Mouse (Mus musculus) gastrocnemius, postnatal 36 days (tissue): ENCODE results near the gene Il17c. TPM values are rescaled to one million over a fixed set of nuclear protein-coding genes. Genes with fewer than 3 reads are reported as not detected.
A peak's percentile ranks its signal among the peaks of the same experiment; 100 is the strongest.

Experiments used
- DNase-seq, 2 experiments: peaks; one replicate each; pipeline ENCODE4 v3.0.0; 2022
- intact Hi-C: fragments of 180-260 bp; cut with DNase I; formaldehyde crosslinking; loops from one replicate; pipeline ENCODE4 v1.15.1; 2025
- long read RNA-seq, 2 experiments: library from polyadenylated mRNA; stranded (forward); transcript quantifications; one replicate each; pipeline ENCODE4 v2.0.0; 2021
- total RNA-seq, 2 experiments: library from RNA; stranded (reverse); gene quantifications; 2 replicates each; pipeline ENCODE4 v1.2.3; 2021

Gene Il17c
- total RNA-seq, result not detected
- long read RNA-seq, experiment 1, result 0 reads
- long read RNA-seq, experiment 2, result 0 reads

- no peak for DNase-seq
- intact Hi-C loops, result no loop called here
These were observed at the start of gene Il17c for GRCm38 (mm10) chr8:122421376-122422070. Gene Il17c (plus strand): TSS chr8:122422020.

- DNase-seq, result no peak
- intact Hi-C loops, result loop anchor here (2.0 kb wide), 1 partner anchor 97 kb away; no protein-coding TSS in a partner anchor
These were observed 46.5 kb upstream of the Il17c start for GRCm38 (mm10) chr8:122375320-122375719.

GRCm38 (mm10) chr8:122375751-122376364 lies 46.0 kb upstream of the Il17c start:
- DNase-seq, result no peak
- intact Hi-C loops, result loop anchor here (2.0 kb wide), 1 partner anchor 97 kb away; no protein-coding TSS in a partner anchor

GRCm38 (mm10) chr8:122376365-122377231 lies 45.2 kb upstream of the Il17c start, which contains the start of gene Zc3h18:
Gene Zc3h18 (plus strand): TSS chr8:122376609.
- peak; percentile 98 to 99 for DNase-seq
- intact Hi-C loops, result no loop called here

- intact Hi-C loops, result no loop called here
- no peak for DNase-seq
These were observed 38.8 kb upstream of the Il17c start for GRCm38 (mm10) chr8:122383039-122383438.

- no peak for DNase-seq
- intact Hi-C loops, result no loop called here
These were observed 32.5 kb upstream of the Il17c start for GRCm38 (mm10) chr8:122389357-122389756.

- intact Hi-C loops, result loop anchor here (10.0 kb wide), 1 partner anchor 434 kb away; no protein-coding TSS in a partner anchor
- DNase-seq, result no peak
These were observed 31.1 kb upstream of the Il17c start for GRCm38 (mm10) chr8:122390758-122391157.

- intact Hi-C loops, result loop anchor here (10.0 kb wide), 1 partner anchor 431 kb away; no protein-coding TSS in a partner anchor
- no peak for DNase-seq
These were observed 28.1 kb upstream of the Il17c start for GRCm38 (mm10) chr8:122393717-122394116.

- no peak for DNase-seq
- intact Hi-C loops, result loop anchor here (10.0 kb wide), 1 partner anchor 430 kb away; no protein-coding TSS in a partner anchor
These were observed 26.5 kb upstream of the Il17c start for GRCm38 (mm10) chr8:122395291-122395690.

GRCm38 (mm10) chr8:122398186-122398585 lies 23.6 kb upstream of the Il17c start:
- DNase-seq, result no peak
- intact Hi-C loops, result loop anchor here (10.0 kb wide), 1 partner anchor 427 kb away; no protein-coding TSS in a partner anchor

- intact Hi-C loops, result no loop called here
- DNase-seq, result no peak
These were observed 16.5 kb upstream of the Il17c start for GRCm38 (mm10) chr8:122405146-122405805.

GRCm38 (mm10) chr8:122407678-122408077 lies 14.1 kb upstream of the Il17c start:
- DNase-seq, result no peak
- intact Hi-C loops, result no loop called here

- no peak for DNase-seq
These were observed 7.5 kb upstream of the Il17c start for GRCm38 (mm10) chr8:122414311-122414710.

GRCm38 (mm10) chr8:122415554-122415953 lies 6.3 kb upstream of the Il17c start:
- intact Hi-C loops, result no loop called here
- DNase-seq, result no peak

More at GRCm38 (mm10) chr8:122414311-122414710, 7.5 kb upstream of the Il17c start:
- intact Hi-C loops, result no loop called here

GRCm38 (mm10) chr8:122419881-122420555 lies 1.8 kb upstream of the Il17c start:
- DNase-seq, result no peak

GRCm38 (mm10) chr8:122423217-122423616 lies 1.4 kb downstream of the Il17c start:
- DNase-seq, result no peak
- intact Hi-C loops, result no loop called here

More at GRCm38 (mm10) chr8:122419881-122420555, 1.8 kb upstream of the Il17c start:
- intact Hi-C loops, result no loop called here

GRCm38 (mm10) chr8:122423659-122424058 lies 1.8 kb downstream of the Il17c start:
- no peak for DNase-seq
- intact Hi-C loops, result no loop called here

- intact Hi-C loops, result no loop called here
- DNase-seq, result no peak
These were observed 4.3 kb downstream of the Il17c start for GRCm38 (mm10) chr8:122426145-122426544.

- no peak for DNase-seq
- intact Hi-C loops, result no loop called here
These were observed 5.8 kb downstream of the Il17c start for GRCm38 (mm10) chr8:122427607-122428006.
